Mouse (Mus musculus) layer of hippocampus, postnatal 25 days (tissue): ENCODE measurements around the gene Rpl7l1. TPM values are rescaled to one million over a fixed set of nuclear protein-coding genes. Genes with fewer than 3 reads are reported as not detected.
A peak's percentile ranks its signal among the peaks of the same experiment; 100 is the strongest.

Experiments used
- DNase-seq, 2 experiments: peaks; one replicate each; pipeline ENCODE4 v3.0.0; 2022; ENCODE audit warnings: mixed read lengths in 2 of 2, low spot score in 1 of 2; ENCODE audit errors: extremely low spot score in 1 of 2
- total RNA-seq, 2 experiments: library from RNA; stranded (reverse); gene quantifications; 2 replicates each; pipeline ENCODE4 v1.2.3; 2021

Rpl7l1 gene
- total RNA-seq, 2 experiments from 2014 or later = 51.4 to 53.8 TPM

DNA sequence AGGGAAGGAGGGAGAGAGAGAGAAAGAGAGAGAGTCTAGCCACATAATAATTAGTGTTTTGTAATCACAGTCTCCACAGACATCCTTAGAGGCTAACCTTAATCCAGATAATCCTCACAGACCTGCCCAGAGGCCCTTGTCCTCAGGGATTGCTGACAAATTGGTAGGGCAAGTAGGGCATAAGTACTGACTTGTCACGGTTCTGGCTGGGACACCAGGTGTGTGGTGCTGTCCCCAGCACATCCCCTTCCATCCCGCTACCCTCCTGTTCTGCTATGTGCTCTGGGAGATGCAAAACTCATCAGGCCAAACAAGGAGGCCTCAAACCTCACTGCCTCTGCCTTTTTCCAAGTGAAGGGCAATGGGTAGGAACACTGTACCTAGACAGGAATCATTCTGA lies 37.0 kb downstream of the Rpl7l1 start:
- DNase-seq = no peak

- no peak for DNase-seq
These were observed 39.5 kb downstream of the Rpl7l1 start for GRCm38 (mm10) chr17:46742986-46743385.

GRCm38 (mm10) chr17:46741305-46741704 lies 41.2 kb downstream of the Rpl7l1 start:
- DNase-seq = no peak

DNA sequence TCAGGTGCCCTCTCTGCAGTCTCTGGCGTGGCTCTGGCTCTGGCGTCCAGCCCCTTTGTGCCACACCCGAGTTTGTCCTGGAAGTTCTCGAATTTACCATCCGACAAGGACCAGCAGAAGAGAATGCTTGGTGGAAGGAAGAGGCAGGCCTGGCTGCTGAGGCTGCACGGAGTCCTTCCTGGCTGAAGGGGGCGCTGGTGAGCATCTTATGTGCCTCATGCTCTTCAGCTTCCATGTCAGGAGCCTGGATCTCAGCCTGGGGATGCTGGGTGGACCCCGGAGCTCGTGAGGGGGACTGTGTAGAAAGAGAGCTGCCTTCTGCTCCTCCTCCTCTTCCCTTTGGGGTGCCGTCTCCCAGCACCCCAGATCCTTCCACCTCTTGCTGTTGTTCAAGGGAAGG lies 46.3 kb downstream of the Rpl7l1 start:
- DNase-seq = peak in 1 of 2 experiments; percentile 50

DNA sequence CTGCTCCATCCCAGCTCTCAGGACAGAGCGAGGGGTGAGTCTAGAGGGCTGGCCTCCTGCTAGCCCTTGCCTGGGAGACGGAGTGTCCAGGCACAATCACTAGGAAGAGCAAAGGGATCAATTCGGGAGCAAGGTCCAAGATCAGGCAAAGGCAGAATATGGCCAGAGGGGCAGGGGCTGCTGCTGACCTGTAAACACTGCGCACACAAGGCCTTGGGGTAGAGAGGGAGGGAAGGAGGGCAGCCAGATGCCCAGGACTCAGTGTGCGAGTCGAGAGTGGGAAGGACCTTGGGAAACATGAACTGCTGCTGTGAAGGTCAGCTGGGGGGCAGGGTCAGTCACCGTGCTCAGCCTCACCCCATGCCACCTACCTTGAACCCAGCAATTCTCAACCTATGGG lies 47.2 kb downstream of the Rpl7l1 start:
- DNase-seq = no peak

- no peak for DNase-seq
These were observed 48.4 kb downstream of the Rpl7l1 start for GRCm38 (mm10) chr17:46734055-46734454.

- DNase-seq = no peak
These were observed 53.6 kb downstream of the Rpl7l1 start, which contains the start of gene Gnmt for GRCm38 (mm10) chr17:46728904-46729318. Gnmt (minus strand) TSS chr17:46729168.

DNA sequence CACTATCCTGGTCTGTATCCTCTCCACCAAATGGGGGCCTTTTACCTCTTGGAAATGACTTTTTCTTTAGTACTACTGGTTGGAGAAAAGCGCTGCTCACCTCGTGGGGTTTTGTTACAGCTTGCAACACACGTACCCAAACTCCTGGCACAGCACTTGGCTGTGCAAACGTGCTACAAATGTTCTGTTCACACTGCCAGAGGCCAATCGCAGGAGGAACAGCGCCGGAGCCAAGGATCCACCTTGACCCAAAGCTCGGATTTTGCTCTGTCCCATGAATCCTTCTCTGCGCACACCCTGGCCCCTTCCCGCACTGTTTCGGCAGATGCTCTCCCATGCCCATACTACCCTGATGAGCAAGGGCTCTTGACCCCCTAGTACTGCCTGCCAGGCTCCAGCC lies 54.0 kb downstream of the Rpl7l1 start:
- no peak for DNase-seq

GRCm38 (mm10) chr17:46728021-46728420 lies 54.5 kb downstream of the Rpl7l1 start:
- DNase-seq = peak in 1 of 2 experiments; percentile 31

- DNase-seq = no peak
These were observed 55.2 kb downstream of the Rpl7l1 start for GRCm38 (mm10) chr17:46727271-46727670.

DNA sequence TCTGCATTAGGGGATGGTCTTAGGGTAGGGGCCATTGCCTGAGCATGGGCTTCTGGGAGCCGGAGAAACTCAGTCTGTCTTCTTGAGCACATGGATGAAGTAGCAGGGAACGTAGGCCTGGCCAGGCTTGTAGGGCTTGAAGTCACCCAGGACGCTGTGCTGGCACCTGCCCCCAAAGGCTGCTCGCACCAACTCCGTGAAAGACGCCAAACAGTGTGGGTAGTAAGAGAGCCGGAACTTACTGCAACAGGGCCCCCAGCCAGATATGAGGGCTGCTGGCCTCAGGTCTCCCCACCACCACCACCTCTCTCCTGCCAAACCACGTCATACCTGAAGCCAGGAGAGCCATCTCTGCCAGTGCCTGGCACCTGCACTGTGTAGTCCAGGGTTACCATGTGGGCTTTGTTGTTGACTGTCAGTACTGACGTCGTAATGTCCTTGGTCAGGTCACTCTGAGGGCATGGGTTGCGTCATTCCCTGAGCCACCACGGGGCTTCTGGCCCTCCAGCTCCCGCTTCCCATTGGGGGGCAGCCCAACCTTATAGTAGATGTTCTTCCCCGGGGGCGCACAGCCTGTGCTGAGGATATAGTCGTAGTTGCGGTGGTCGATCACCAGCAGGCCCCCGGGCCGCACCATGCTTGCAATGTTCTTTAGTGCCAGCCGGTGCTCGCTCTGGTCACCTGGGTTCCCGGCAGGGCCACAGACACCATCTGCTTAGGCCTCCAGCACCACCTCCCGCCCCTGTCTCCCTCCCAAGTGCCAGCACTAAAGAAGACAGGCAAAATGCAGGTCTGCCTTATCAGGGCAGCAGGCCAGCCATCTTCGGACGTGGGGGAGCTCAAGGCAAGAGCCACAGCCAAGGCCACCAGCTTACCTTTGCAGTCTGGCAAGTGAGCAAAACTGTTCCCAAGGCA lies 56.5 kb downstream of the Rpl7l1 start:
- DNase-seq = no peak

- DNase-seq = no peak
These were observed 57.2 kb downstream of the Rpl7l1 start for GRCm38 (mm10) chr17:46725273-46725672.

DNA sequence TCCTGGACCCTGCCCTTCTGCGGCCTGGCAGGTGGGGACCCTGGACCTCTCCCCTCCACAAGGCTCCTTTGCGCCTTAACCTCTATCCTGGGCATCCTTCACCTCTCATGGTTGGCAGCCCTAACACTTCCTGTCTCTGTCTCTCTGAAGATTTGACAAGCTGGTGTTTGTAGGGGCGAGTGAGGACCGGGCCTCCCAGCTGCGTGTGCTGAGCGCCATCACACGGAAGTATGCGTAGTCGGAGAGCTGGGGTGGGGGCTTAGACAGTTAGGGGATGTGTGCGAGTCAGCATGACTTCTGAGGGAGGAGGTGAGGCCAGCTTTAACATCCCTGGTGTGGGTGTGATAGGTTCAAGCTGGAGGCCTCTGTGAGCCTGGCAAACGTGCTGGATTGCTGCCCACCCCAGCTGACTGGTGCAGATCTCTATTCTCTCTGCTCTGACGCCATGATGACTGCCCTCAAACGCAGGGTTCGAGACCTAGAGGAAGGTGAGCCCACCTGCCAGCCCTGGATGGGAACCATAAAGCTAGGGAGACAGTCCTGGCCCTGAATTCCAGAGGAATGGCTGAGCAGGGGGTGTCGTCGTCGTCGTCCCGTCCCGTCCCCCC lies 57.9 kb downstream of the Rpl7l1 start:
- no peak for DNase-seq

Other genes starting within 250 kb of the Rpl7l1 start
- gene Cul9, start 236.3 kb downstream of the Rpl7l1 start, total RNA-seq = 10 to 100 TPM; 51.1 to 57.4 TPM
- 10 to 100 TPM; 75.9 to 80.6 TPM for gene Srf, start 226.5 kb downstream of the Rpl7l1 start, total RNA-seq
- 1 to 10 TPM; 8.9 to 9.4 TPM for gene Ptk7, start 153.2 kb downstream of the Rpl7l1 start, total RNA-seq
- 10 to 100 TPM; 16.8 to 17.0 TPM for gene Klc4, start 136.7 kb downstream of the Rpl7l1 start, total RNA-seq
- gene Mrpl2, start 136.4 kb downstream of the Rpl7l1 start, total RNA-seq = 10 to 100 TPM; 51.5 to 57.4 TPM
- 10 to 100 TPM; 19.7 to 20.9 TPM for gene Cul7, start 132.3 kb downstream of the Rpl7l1 start, total RNA-seq
- gene Rrp36, start 108.3 kb downstream of the Rpl7l1 start, total RNA-seq = 10 to 100 TPM; 16.3 to 18.1 TPM
- gene Mea1, start 103.9 kb downstream of the Rpl7l1 start, total RNA-seq = 100 to 1,000 TPM in 1 of 2 experiments, 10 to 100 TPM in 1; 94.9 to 109 TPM
- 100 to 1,000 TPM; 180 to 197 TPM for gene Klhdc3, start 101.8 kb downstream of the Rpl7l1 start, total RNA-seq
- gene Ppp2r5d, start 77.6 kb downstream of the Rpl7l1 start, total RNA-seq = 10 to 100 TPM; 88.1 to 91.8 TPM
- gene Pex6, start 71.2 kb downstream of the Rpl7l1 start, total RNA-seq = 10 to 100 TPM; 52.7 to 53.5 TPM
- gene Gnmt, start 53.5 kb downstream of the Rpl7l1 start, total RNA-seq = under 1 TPM in 1 of 2 experiments, not detected in 1; 0.68 TPM
- gene Cnpy3, start 30.5 kb downstream of the Rpl7l1 start, total RNA-seq = 10 to 100 TPM; 62.3 to 68.2 TPM
- gene Ptcra, start 19.0 kb downstream of the Rpl7l1 start, total RNA-seq = not detected
- 10 to 100 TPM in 1 of 2 experiments, 1 to 10 TPM in 1; 7.5 to 10.5 TPM for gene 2310039H08Rik, start 10.0 kb downstream of the Rpl7l1 start, total RNA-seq
- gene Bicral, start 75.8 kb upstream of the Rpl7l1 start, total RNA-seq = 10 to 100 TPM; 47.5 to 60.3 TPM
- gene Tbcc, start 108.0 kb upstream of the Rpl7l1 start, total RNA-seq = 10 to 100 TPM; 34.6 to 36.7 TPM
- gene Prph2, start 127.8 kb upstream of the Rpl7l1 start, total RNA-seq = not detected
- 10 to 100 TPM; 51.5 to 59.1 TPM for gene Ubr2, start 227.9 kb upstream of the Rpl7l1 start, total RNA-seq